Mouse (Mus musculus): Measurements from ENCODE around the gene Cntn4.

Gene Cntn4

DNA sequence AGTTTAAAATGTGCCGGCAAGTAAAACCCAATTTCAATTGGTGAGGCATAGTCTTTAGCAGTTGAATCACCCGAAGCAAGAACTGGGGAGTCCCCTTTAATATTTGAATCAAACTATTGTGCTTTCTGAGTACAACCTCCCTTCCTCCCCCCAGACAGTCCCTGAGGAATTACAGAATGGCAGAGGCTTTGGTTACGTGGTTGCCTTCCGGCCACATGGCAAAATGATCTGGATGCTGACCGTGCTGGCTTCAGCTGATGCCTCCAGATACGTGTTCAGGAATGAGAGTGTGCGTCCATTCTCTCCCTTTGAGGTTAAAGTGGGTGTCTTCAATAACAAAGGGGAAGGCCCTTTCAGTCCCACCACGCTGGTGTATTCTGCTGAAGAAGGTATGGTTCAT lies 998.1 kb downstream of the Cntn4 start:
- DNase-seq = no peak

- no peak for DNase-seq
Observed at GRCm38 (mm10) chr6:106701931-106702330, 1024.5 kb downstream of the Cntn4 start.

DNA sequence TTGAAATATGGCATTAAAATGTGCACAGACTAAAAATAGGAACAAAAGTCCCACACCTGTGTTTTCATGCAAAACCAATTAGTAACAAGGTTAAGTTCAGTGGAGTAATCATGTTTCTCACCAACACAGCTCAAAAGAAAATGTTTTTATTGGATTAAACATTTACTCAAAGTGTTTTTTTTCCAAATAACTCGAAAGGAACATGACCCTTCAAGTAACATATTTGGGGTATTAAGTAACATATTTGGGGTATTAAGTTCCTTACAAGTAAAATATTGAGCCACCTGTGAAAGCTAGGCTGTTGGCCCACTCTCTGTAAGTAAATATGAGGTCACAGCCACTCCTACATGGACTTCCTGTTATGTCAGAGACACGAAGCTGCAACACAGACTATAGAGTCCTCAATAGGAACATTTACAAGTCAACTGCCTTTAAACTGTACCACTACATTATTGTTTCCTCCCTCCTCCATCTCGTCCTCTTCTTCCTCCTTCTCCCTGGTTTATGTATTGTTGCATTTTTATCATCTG lies 1028.1 kb downstream of the Cntn4 start:
- no peak for DNase-seq

GRCm38 (mm10) chr6:106725642-106726041 lies 1048.2 kb downstream of the Cntn4 start:
- no peak for DNase-seq

DNA sequence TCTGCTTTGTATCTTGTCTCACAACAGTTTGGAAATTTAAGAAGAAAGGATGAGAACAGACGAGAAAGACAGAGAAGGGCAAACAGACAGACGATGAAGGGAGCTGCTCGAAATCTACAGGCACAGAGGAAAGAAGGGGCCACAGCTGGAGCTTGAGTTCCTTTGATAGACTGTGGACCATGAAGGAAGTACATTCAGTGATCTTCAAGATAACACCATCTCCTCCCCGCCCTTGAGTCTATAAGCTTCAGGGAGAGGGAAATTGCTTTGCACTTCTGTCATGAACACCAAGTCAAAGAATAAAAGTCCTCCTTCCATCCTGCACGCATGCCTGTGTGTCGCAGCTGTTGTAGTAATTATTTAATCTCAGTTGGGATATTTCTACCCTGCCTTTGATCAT lies 1048.6 kb downstream of the Cntn4 start:
- no peak for DNase-seq

DNA sequence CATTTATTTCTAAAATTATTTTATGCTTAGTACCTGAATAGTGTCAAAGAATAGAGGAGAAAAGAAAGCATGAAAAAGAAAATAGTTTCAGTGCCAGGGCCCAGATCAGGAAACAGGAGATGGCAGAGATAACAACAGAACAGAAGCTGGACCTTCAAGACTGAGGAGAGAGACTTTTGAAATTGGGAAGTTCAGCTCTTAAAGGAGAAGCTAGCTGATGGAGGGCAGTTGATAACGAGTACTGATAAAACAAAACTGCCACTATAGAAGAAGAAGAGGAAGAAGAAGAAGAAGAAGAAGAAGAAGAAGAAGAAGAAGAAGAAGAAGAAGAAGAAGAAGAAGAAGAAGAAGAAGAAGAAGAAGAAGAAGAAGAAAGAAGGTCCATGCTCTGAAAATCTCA lies 1050.2 kb downstream of the Cntn4 start:
- no peak for DNase-seq

DNA sequence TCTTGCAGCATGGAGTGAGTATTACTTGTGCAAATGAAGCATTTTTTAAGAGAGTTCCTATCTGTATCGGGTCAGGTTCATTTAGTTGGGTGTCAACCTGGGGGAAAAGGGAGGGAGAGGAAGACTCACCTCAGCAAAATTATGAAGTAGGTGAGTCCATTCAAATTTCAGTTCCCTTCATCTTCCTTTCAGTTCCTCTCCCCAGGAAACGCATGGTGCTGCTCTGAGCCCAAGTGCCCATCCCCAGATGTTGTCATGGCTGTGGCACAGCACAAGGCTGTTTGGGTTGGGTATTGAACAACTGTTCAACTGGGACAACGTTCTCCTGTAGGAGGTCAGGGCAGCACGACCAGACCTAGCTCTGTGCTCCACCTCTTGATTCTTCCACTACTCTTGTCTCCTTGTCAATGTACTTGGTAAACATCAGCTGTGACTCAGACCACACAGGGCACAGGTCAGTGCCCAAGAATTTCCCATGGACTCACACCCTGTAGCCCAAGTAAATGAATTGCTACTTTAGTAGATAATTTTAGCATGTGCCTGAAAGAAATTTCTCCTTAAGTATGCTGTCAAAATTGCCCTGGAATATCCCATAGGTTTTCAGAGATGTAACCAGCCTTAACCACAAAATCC lies 1052.3 kb downstream of the Cntn4 start:
- no peak for DNase-seq

DNA sequence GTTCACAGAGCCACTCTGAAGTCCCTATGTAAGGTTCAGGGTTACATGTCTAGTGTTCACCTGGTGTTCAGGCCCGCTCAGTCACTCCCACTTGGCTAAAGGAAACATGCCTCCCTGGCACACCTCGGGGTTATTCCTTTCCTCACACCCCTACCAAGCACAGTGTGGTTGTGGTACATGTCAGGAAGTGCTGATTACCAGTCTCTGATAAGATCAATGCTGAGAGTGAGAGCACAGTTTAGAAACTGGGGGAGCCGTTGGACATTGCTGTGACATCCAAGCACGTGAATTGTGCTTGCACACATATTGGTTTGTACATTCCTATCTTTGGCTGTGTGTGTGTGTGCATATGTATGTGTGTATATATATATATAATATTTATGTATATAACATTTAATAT lies 1055.1 kb downstream of the Cntn4 start:
- DNase-seq = no peak

DNA sequence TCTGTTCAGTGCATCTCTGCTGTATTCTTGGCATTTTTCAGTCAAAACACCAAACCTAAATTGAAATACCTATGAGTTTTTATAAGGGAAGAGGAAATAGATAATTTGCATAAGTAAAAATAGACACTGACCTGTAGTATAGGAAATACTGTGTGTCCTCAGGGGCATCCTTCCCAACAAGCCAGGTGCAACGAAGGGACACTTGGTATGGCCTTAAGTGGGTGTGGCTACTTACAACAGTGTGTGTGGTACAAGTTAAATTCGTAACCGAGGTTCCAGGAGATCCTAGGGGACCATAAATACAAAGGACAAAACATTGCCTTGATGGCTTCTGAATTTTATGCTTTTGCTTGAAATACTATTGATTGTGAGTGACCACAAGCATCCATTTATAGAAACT lies 1060.8 kb downstream of the Cntn4 start:
- no peak for DNase-seq

GRCm38 (mm10) chr6:106740244-106740825 lies 1062.9 kb downstream of the Cntn4 start:
- no peak for DNase-seq

DNA sequence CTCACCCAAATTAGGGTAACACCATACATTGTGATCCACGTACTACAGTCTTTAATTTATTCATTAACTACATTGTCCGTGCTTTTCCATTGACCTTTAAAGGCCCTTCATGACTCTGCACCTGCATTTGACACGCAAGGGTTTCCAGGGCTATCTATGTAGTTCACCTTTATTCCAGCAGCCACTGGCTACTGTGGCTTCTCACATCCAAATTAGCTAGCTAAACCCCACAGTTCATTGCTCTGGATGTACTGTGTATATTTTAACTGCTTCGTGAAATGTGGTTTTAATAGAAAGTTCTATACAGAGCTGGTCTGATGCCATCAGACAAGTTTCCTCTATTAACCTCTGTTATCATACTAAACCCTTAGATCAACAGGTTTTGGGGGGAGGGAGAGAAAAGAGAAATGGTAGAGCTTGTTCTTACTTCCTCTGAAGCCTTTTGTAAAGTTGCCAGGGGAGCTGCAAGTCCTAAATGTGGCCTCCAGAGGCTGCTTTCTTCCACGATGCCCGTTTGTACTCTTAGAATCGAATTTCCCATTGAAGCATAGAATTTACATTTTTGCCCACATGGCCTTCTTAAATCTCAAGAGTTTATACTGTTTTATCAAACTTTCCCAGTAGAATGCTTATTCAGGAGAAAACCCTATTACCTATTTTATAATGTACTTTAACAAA lies 1066.2 kb downstream of the Cntn4 start:
- no peak for DNase-seq

- no peak for DNase-seq
Observed at GRCm38 (mm10) chr6:106745673-106746394, 1068.4 kb downstream of the Cntn4 start.

- no peak for DNase-seq
Observed at GRCm38 (mm10) chr6:106747251-106747650, 1069.8 kb downstream of the Cntn4 start.

DNA sequence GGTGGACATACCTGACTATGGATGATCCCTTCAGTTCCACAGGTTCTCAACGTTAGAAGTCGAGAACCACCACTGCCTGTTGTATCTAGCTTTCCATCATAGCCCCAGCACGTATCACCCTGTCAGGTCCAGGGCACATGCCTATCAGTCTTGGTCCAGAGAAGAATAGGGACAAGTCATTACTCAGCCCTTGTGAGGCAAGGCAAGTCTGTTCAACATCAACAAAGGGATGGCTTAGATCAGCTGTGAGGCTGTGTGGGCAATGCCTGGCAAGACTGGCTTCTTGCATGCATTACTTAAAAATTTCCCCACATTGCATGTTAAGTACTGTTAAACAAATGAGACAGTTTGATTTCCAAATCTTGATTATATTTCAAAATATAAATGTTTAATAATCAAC lies 1070.3 kb downstream of the Cntn4 start:
- DNase-seq = no peak
